Mouse (Mus musculus) hindbrain, embryonic 14.5 days (tissue): Measurements from ENCODE around the gene Saxo1. TPM values are rescaled to one million over a fixed set of nuclear protein-coding genes. Genes with fewer than 3 reads are reported as not detected.
A peak's percentile ranks its signal among the peaks of the same experiment; 100 is the strongest.

Experiments
- ATAC-seq: fragments of 200-750 bp; cut with Nextera tagmentation; 2 replicates; pipeline ENCODE4 v1.8.0; 2017; ENCODE audit warnings: moderate number of reproducible peaks, mild to moderate bottlenecking, moderate TSS enrichment, moderate library complexity; ENCODE audit not compliant: low FRiP score
- DNase-seq: peaks from one replicate; pipeline ENCODE4 v3.0.0-alpha.2; 2015; ENCODE audit warnings: low spot score
- H3K27ac ChIP-seq: fragments of 300-500 bp; sonication (generic); 2 replicates; pipeline ENCODE4 v1.5.1; 2014; ENCODE audit warnings: mild to moderate bottlenecking, moderate library complexity
- H3K27me3 ChIP-seq: fragments of 300-500 bp; sonication (generic); 2 replicates; pipeline ENCODE4 v1.6.1; 2014; ENCODE audit warnings: mild to moderate bottlenecking, low read length, mixed read lengths; ENCODE audit not compliant: control insufficient read depth, insufficient read depth
- H3K36me3 ChIP-seq: fragments of 300-500 bp; sonication (generic); replicated peaks from 2 replicates; pipeline ENCODE4 v1.6.1; 2014; ENCODE audit not compliant: control insufficient read depth, insufficient read depth
- H3K4me1 ChIP-seq: fragments of 300-500 bp; sonication (generic); replicated peaks from 2 replicates; pipeline ENCODE4 v1.6.1; 2014; ENCODE audit warnings: antibody characterized with exemption, low read length, mixed read lengths; ENCODE audit not compliant: control insufficient read depth, insufficient read depth
- H3K4me2 ChIP-seq: fragments of 300-500 bp; sonication (generic); replicated peaks from 2 replicates; pipeline ENCODE4 v1.6.1; 2014; ENCODE audit warnings: mild to moderate bottlenecking, moderate library complexity
- H3K4me3 ChIP-seq: fragments of 300-500 bp; sonication (generic); replicated peaks from 2 replicates; pipeline ENCODE4 v1.5.1; 2014; ENCODE audit warnings: mild to moderate bottlenecking, low read length
- H3K9ac ChIP-seq: fragments of 300-500 bp; sonication (generic); 2 replicates; pipeline ENCODE4 v1.6.1; 2014
- H3K9me3 ChIP-seq: fragments of 300-500 bp; sonication (generic); 2 replicates; pipeline ENCODE4 v1.6.1; 2016; ENCODE audit warnings: low read length; ENCODE audit not compliant: control insufficient read depth
- WGBS: fragments of 180-500 bp; shearing (Covaris S2); extraction: QIAGEN DNeasy Blood & Tissue Kit; methylation state at CpG from one replicate; pipeline ENCODE4 v1.1.7; 2014; 5-methylcytosine and 5-hydroxymethylcytosine counted together
- polyA plus RNA-seq: library from polyadenylated mRNA; unstranded; fragments of >200 nt; fragmentation: Nextera tagmentation; extraction: Ambion mirVana; gene quantifications from 2 replicates; pipeline ENCODE4 v1.2.1, GENCODE M21; 2014

Gene Saxo1
- polyA plus RNA-seq, 1 experiment from 2014 or later, result not detected

- H3K4me1 ChIP-seq, result peaks cover 9% of the 10 kb centered on the region; the same call in 1 of the 2 replicates
- no peaks in the 10 kb centered on the region for H3K27me3 ChIP-seq
- H3K27ac ChIP-seq, result no peak overlapping the region
- H3K4me3 ChIP-seq, result no peak overlapping the region
- ATAC-seq, result no peak
- no peaks in the 10 kb centered on the region for H3K36me3 ChIP-seq
- no peak for DNase-seq
- no peak overlapping the region for H3K4me2 ChIP-seq
- no peak overlapping the region for H3K9ac ChIP-seq
- H3K9me3 ChIP-seq, result no peaks in the 10 kb centered on the region
- WGBS, result 28% methylated on average over 3 of the region's 3 CpGs
Observed at GRCm38 (mm10) chr4:86413388-86413787, 144.7 kb downstream of the Saxo1 start.

GRCm38 (mm10) chr4:86410946-86411345 lies 147.2 kb downstream of the Saxo1 start:
- ATAC-seq (no peak), DNase-seq (no peak)
- H3K4me1 ChIP-seq, result peaks cover 4% of the 10 kb centered on the region; the same call in 1 of the 2 replicates
- no peak overlapping the region for H3K4me3 ChIP-seq
- no peaks in the 10 kb centered on the region for H3K36me3 ChIP-seq
- H3K9me3 ChIP-seq, result no peaks in the 10 kb centered on the region
- H3K27me3 ChIP-seq, result no peaks in the 10 kb centered on the region
- no peak overlapping the region for H3K4me2 ChIP-seq
- 98% methylated on average over 3 of the region's 3 CpGs for WGBS
- H3K9ac ChIP-seq, result no peak overlapping the region
- no peak overlapping the region for H3K27ac ChIP-seq

- no peak for ATAC-seq
- WGBS, result 84% methylated on average over 9 of the region's 9 CpGs
- Histone ChIP-seq H3K36me3 (no peaks in the 10 kb centered on the region), H3K4me1 (peaks cover 1% of the 10 kb centered on the region; the same call in 1 of the 2 replicates), H3K27ac (no peak overlapping the region), H3K9ac (no peak overlapping the region), H3K27me3 (no peaks in the 10 kb centered on the region), H3K4me2 (no peak overlapping the region), H3K9me3 (no peaks in the 10 kb centered on the region), H3K4me3 (no peak overlapping the region)
- DNase-seq, result no peak
Observed at GRCm38 (mm10) chr4:86408421-86408820, 149.7 kb downstream of the Saxo1 start.

- H3K9me3 ChIP-seq, result no peaks in the 10 kb centered on the region
- no peaks in the 10 kb centered on the region for H3K27me3 ChIP-seq
- H3K36me3 ChIP-seq, result no peaks in the 10 kb centered on the region
- no peak overlapping the region for H3K9ac ChIP-seq
- no peak overlapping the region for H3K4me3 ChIP-seq
- 81% methylated on average over 3 of the region's 3 CpGs for WGBS
- no peak for DNase-seq
- no peaks in the 10 kb centered on the region for H3K4me1 ChIP-seq
- no peak for ATAC-seq
- H3K27ac ChIP-seq, result no peak overlapping the region
- no peak overlapping the region for H3K4me2 ChIP-seq
Observed at GRCm38 (mm10) chr4:86407200-86407527, 151.0 kb downstream of the Saxo1 start.

GRCm38 (mm10) chr4:86406501-86407199 lies 151.5 kb downstream of the Saxo1 start:
- Histone ChIP-seq H3K4me2 (no peak overlapping the region), H3K36me3 (no peaks in the 10 kb centered on the region), H3K9me3 (no peaks in the 10 kb centered on the region), H3K9ac (no peak overlapping the region), H3K4me3 (no peak overlapping the region), H3K27me3 (no peaks in the 10 kb centered on the region), H3K4me1 (no peaks in the 10 kb centered on the region), H3K27ac (no peak overlapping the region)
- ATAC-seq (no peak), DNase-seq (no peak)
- WGBS, result 71% methylated on average over 7 of the region's 7 CpGs

- no peak overlapping the region for H3K4me2 ChIP-seq
- H3K27me3 ChIP-seq, result no peaks in the 10 kb centered on the region
- H3K9me3 ChIP-seq, result no peaks in the 10 kb centered on the region
- H3K4me1 ChIP-seq, result no peaks in the 10 kb centered on the region
- no peak overlapping the region for H3K9ac ChIP-seq
- no peak overlapping the region for H3K4me3 ChIP-seq
- no peak overlapping the region for H3K27ac ChIP-seq
- DNase-seq (no peak), ATAC-seq (no peak)
- no peaks in the 10 kb centered on the region for H3K36me3 ChIP-seq
- WGBS, result 57% methylated on average over 3 of the region's 3 CpGs
Observed at GRCm38 (mm10) chr4:86401116-86401515, 157.0 kb downstream of the Saxo1 start.

GRCm38 (mm10) chr4:86397470-86397869 lies 160.7 kb downstream of the Saxo1 start:
- no peaks in the 10 kb centered on the region for H3K9me3 ChIP-seq
- ATAC-seq, result no peak
- H3K36me3 ChIP-seq, result no peaks in the 10 kb centered on the region
- WGBS, result 80% methylated on average over 2 of the region's 2 CpGs
- no peak for DNase-seq
- H3K27me3 ChIP-seq, result no peaks in the 10 kb centered on the region
- H3K27ac ChIP-seq, result no peak overlapping the region
- H3K4me3 ChIP-seq, result no peak overlapping the region
- H3K9ac ChIP-seq, result no peak overlapping the region
- no peaks in the 10 kb centered on the region for H3K4me1 ChIP-seq
- no peak overlapping the region for H3K4me2 ChIP-seq

- Histone ChIP-seq H3K9ac (no peak overlapping the region), H3K36me3 (no peaks in the 10 kb centered on the region), H3K9me3 (no peaks in the 10 kb centered on the region), H3K27me3 (no peaks in the 10 kb centered on the region), H3K4me3 (no peak overlapping the region), H3K4me1 (no peaks in the 10 kb centered on the region), H3K27ac (no peak overlapping the region), H3K4me2 (no peak overlapping the region)
- DNase-seq, result no peak
- WGBS, result 83% methylated on average over 7 of the region's 7 CpGs
- no peak for ATAC-seq
Observed at GRCm38 (mm10) chr4:86396672-86397288, 161.3 kb downstream of the Saxo1 start.

- Histone ChIP-seq H3K27me3 (no peaks in the 10 kb centered on the region), H3K36me3 (no peaks in the 10 kb centered on the region), H3K27ac (no peak overlapping the region), H3K9ac (no peak overlapping the region), H3K9me3 (no peaks in the 10 kb centered on the region), H3K4me3 (no peak overlapping the region), H3K4me1 (no peaks in the 10 kb centered on the region), H3K4me2 (no peak overlapping the region)
- DNase-seq (no peak), ATAC-seq (peak; percentile 53; the same call in 1 of the 2 replicates)
- WGBS, result 70% methylated on average over 6 of the region's 6 CpGs
Observed at GRCm38 (mm10) chr4:86395636-86396035, 162.5 kb downstream of the Saxo1 start.
